Mouse (Mus musculus) lung, postnatal 0 days (tissue): Measurements from ENCODE around the gene Lrrc74a.

Experiments
- CTCF ChIP-seq: IDR thresholded peaks from 2 replicates; pipeline ENCODE4 v1.5.1; 2016; ENCODE audit warnings: antibody characterized with exemption, mild to moderate bottlenecking
- EP300 ChIP-seq: IDR thresholded peaks from 2 replicates; pipeline ENCODE4 v1.6.1; 2016; ENCODE audit warnings: antibody characterized with exemption, mild to moderate bottlenecking, control low read depth

DNA sequence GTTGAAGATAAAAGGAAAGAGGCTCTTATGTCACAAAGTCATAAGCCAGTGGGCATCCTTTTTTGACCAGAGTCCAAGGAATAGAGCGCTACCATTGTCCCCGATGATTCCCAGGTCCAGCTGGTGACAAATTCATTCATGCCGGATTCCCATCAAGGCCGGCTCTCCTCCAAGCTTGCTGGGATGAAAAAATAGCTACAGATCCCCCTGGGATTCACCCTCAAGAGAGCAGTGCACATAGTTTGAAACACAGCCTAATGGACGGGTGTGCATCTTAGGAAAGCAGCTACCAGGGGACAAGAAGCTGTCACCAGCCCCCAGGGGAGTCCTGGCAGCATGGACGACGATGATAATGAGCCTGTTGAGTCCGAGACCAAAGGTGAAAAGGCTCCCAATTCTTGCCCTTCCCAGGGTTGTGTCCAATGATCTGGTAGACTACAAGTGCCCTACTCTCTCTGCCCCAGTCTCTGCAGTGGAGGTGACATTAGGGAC, at the start of gene Lrrc74a:
- TF ChIP-seq CTCF (no peak), EP300 (no peak)
